Mouse (Mus musculus) heart, embryonic 12.5 days (tissue): Measurements from ENCODE around the gene Ptprf. TPM values are rescaled to one million over a fixed set of nuclear protein-coding genes. Genes with fewer than 3 reads are reported as not detected.

Source experiments
- ATAC-seq: fragments of 200-750 bp; cut with Nextera tagmentation; 2 replicates; pipeline ENCODE4 v1.8.0; 2017; ENCODE audit warnings: moderate TSS enrichment, moderate library complexity; ENCODE audit not compliant: insufficient number of reproducible peaks, low FRiP score
- H3K27ac ChIP-seq: fragments of 300-500 bp; sonication (generic); 2 replicates; pipeline ENCODE4 v1.5.1; 2016; ENCODE audit warnings: mild to moderate bottlenecking, moderate library complexity; ENCODE audit not compliant: poor library complexity, severe bottlenecking
- H3K27me3 ChIP-seq: fragments of 300-500 bp; sonication (generic); replicated peaks from 2 replicates; pipeline ENCODE4 v1.6.1; 2016; ENCODE audit warnings: mild to moderate bottlenecking, moderate library complexity
- H3K36me3 ChIP-seq: fragments of 300-500 bp; sonication (generic); 2 replicates; pipeline ENCODE4 v1.6.1; 2016; ENCODE audit warnings: mild to moderate bottlenecking, moderate library complexity
- H3K4me1 ChIP-seq: fragments of 300-500 bp; sonication (generic); replicated peaks from 2 replicates; pipeline ENCODE4 v1.6.1; 2016; ENCODE audit warnings: mild to moderate bottlenecking
- H3K4me2 ChIP-seq: fragments of 300-500 bp; sonication (generic); 2 replicates; pipeline ENCODE4 v1.6.1; 2016; ENCODE audit warnings: mild to moderate bottlenecking, moderate library complexity
- H3K4me3 ChIP-seq: fragments of 300-500 bp; sonication (generic); 2 replicates; pipeline ENCODE4 v1.5.1; 2016; ENCODE audit warnings: mild to moderate bottlenecking
- H3K9ac ChIP-seq: fragments of 300-500 bp; sonication (generic); 2 replicates; pipeline ENCODE4 v1.6.1; 2016; ENCODE audit warnings: mild to moderate bottlenecking, moderate library complexity
- H3K9me3 ChIP-seq: fragments of 300-500 bp; sonication (generic); replicated peaks from 2 replicates; pipeline ENCODE4 v1.6.1; 2016; ENCODE audit warnings: mild to moderate bottlenecking, moderate library complexity
- WGBS: fragments of 180-500 bp; shearing (Covaris S2); methylation state at CpG from one replicate; pipeline ENCODE4 v1.1.7; 2016; 5-methylcytosine and 5-hydroxymethylcytosine counted together
- polyA plus RNA-seq: library from polyadenylated mRNA; unstranded; fragments of >200 nt; fragmentation: Nextera tagmentation; extraction: Ambion mirVana; gene quantifications from 2 replicates; pipeline ENCODE4 v1.2.1, GENCODE M21; 2016

Gene Ptprf
- polyA plus RNA-seq, 1 experiment from 2014 or later: 38.1 TPM

DNA sequence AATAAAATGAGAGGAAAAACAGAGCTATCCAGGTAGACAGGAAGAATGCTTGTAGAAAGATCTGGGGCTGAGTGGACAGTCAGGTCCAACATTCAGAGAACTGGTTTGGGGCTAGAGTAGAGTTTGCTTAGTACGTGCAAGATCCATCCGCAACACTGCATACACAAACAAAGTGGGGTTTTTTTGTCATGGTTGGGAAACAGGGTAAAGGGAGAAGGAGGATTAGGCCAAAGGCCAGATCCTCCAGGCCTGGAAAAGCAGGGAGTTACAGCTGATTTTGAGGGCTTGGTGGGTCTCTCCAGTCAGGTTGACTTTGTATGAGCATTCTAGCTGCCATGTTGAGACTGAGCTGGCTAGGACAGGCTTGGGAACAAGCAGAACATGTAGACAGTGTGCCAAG lies 85.3 kb downstream of the Ptprf start:
- Histone ChIP-seq H3K36me3 (peaks cover 31% of the 10 kb centered on the region), H3K4me2 (no peak overlapping the region), H3K27me3 (no peaks in the 10 kb centered on the region), H3K4me1 (no peaks in the 10 kb centered on the region), H3K27ac (no peak overlapping the region), H3K9ac (no peak overlapping the region), H3K4me3 (no peak overlapping the region), H3K9me3 (no peaks in the 10 kb centered on the region)
- WGBS: 95% methylated on average over 2 of the region's 2 CpGs
- no peak for ATAC-seq

GRCm38 (mm10) chr4:118199093-118199492 lies 92.1 kb downstream of the Ptprf start:
- no peaks in the 10 kb centered on the region for H3K9me3 ChIP-seq
- no peak overlapping the region for H3K27ac ChIP-seq
- no peaks in the 10 kb centered on the region for H3K36me3 ChIP-seq
- H3K4me1 ChIP-seq: peaks cover 6% of the 10 kb centered on the region; the same call in 1 of the 2 replicates
- H3K9ac ChIP-seq: no peak overlapping the region
- no peaks in the 10 kb centered on the region for H3K27me3 ChIP-seq
- ATAC-seq: no peak
- no peak overlapping the region for H3K4me3 ChIP-seq
- 86% methylated on average over 2 of the region's 2 CpGs for WGBS
- H3K4me2 ChIP-seq: no peak overlapping the region

DNA sequence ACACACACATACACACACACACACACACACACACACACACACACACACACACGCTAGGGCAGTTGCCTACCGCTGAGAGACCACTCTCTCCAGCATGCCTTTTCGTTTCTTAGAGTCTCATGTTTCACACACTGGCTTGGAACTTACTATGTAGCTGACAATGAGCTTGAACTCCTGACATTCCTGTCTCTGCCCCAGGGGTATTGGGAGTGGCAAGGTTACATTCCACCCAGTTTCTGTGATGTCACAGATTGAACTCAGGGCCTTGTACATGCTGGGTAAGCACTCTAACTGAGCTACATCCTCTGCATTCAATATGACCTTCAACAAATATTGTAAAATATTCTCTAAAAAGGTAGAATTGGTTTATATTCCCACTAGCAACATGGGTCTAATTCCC lies 92.6 kb downstream of the Ptprf start:
- Histone ChIP-seq H3K4me3 (no peak overlapping the region), H3K9me3 (no peaks in the 10 kb centered on the region), H3K27ac (no peak overlapping the region), H3K4me2 (no peak overlapping the region), H3K9ac (no peak overlapping the region), H3K27me3 (no peaks in the 10 kb centered on the region), H3K4me1 (peaks cover 6% of the 10 kb centered on the region; the same call in 1 of the 2 replicates), H3K36me3 (no peaks in the 10 kb centered on the region)
- WGBS: 77% methylated on average over 3 of the region's 3 CpGs
- no peak for ATAC-seq

DNA sequence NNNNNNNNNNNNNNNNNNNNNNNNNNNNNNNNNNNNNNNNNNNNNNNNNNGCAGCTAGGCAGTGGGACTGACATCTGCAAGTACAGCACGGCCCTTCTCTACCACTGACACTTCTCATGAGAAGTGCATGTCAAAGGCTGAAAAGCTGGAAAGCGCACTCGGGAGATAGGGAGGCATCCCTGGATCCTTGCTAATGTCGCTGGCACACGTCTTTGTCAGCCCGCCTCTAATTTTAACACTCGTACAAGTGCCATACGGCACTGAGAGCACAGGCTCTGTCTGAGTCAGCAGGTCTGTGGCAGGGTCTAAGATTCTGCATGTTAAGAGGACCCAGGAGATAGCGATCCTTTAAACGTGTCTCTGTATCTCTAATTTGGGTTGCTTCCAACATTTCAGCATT lies 95.0 kb downstream of the Ptprf start:
- Histone ChIP-seq H3K4me1 (peaks cover 6% of the 10 kb centered on the region; the same call in 1 of the 2 replicates), H3K4me3 (0 out of 2 replicates have a peak overlapping the region, but pooled peaks have one; percentile 2), H3K4me2 (no peak overlapping the region), H3K9me3 (no peaks in the 10 kb centered on the region), H3K27me3 (no peaks in the 10 kb centered on the region), H3K36me3 (no peaks in the 10 kb centered on the region), H3K9ac (no peak overlapping the region), H3K27ac (0 out of 2 replicates have a peak overlapping the region, but pooled peaks have one; percentile 28)
- WGBS: 43% methylated on average over 10 of the region's 10 CpGs
- no peak for ATAC-seq

DNA sequence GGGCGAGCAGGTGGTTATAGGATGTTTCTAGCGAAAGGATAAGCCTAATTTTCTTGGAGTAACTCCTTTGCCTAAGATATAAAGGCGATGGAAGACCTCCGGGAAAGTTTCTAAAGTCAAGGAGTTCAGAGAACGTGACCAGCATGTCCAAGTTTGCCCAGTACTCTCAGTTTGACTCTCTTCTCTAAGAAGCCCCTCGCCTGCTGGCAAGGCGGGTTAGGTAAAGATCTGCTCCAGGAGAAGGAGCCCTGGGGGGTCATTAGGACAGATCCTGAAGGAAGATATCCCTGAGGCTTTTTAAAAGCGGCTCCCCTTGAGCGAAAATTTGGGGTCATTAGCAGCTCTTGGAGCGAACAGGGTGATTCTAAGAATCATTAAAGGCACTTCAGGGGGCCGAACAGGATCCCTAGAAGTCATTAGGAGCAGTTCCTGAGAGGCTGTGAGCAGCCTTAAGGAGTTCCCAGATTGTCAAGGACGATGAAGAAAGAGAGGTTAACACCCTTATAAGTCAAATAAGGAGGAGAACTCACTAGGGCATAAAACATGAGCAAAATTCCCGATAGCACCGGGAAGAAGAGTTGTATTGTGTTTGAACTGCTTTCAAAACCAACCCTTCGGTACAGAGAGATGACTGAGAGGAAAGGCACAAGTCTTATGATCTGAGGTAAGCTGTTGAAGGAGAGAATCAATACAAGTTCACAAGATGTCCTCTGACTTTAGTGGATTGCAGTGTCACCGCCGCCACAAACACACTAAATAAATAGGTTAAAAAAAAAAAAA lies 110.7 kb downstream of the Ptprf start:
- 15% methylated on average over 17 of the region's 17 CpGs for WGBS

DNA sequence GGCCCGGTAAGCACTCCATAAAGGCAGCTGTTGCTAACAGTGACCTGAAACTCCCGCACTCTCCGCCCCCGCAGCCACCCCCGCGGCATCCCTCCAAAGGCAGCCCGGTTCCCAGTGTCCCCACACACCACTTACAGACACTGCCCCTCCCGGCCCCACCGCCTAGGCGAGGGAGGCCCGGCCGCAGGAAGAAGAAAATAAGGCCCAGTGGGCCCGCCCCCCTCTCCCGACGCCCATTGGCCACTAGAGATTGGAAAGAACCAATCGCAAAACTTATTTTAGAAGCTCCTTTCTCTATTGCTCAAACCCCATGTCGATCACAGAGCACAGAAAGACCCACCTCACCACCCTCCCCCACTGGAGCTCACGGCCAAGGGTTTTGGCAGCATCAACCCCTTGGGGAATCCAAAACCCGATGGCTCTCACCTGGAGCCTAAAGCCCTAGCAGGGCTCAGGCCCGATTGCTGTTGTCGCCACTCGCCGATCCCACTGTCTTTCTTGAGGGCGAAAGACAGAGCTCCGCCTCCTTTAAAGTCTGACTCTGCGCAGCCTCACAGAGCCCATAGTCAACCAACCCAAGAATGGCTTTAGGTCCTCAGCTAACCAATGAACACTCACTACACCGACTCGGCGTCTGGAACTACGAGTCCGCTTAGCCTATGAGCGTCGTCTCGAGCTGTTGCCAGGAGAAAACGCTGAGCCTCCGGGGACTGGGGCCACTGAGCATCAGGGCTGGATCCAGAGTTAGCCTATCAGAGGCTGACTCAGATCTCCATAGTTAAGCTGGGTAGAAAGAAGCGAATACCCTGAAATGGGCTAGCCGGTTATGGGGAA lies 111.5 kb downstream of the Ptprf start, which contains the start of gene Kdm4a:
Gene Kdm4a, minus strand, starts transcription at position 577 of the 834 bp plus-strand sequence.
- H3K4me2 ChIP-seq: peak within 1 kb of the TSS; percentile 84
- peaks cover 28% of the 10 kb centered on the region for H3K36me3 ChIP-seq
- peak within 1 kb of the TSS; percentile 85 for H3K4me3 ChIP-seq
- H3K9ac ChIP-seq: peak within 1 kb of the TSS; percentile 87
- H3K27me3 ChIP-seq: no peaks in the 10 kb centered on the region
- ATAC-seq: peak; percentile 99
- peak within 1 kb of the TSS; percentile 96 for H3K27ac ChIP-seq
- H3K9me3 ChIP-seq: no peaks in the 10 kb centered on the region
- under 1% methylated on average over 38 of the region's 38 CpGs for WGBS
- H3K4me1 ChIP-seq: peaks cover 13% of the 10 kb centered on the region

More for the DNA sequence above, 110.7 kb downstream of the Ptprf start:
- Histone ChIP-seq H3K4me2 (peak overlapping the region; percentile 84), H3K4me3 (peak overlapping the region; percentile 85), H3K36me3 (peaks cover 20% of the 10 kb centered on the region), H3K4me1 (peaks cover 13% of the 10 kb centered on the region), H3K9ac (peak overlapping the region; percentile 75), H3K27me3 (no peaks in the 10 kb centered on the region), H3K9me3 (no peaks in the 10 kb centered on the region), H3K27ac (peak overlapping the region; percentile 96)
- ATAC-seq: no peak

DNA sequence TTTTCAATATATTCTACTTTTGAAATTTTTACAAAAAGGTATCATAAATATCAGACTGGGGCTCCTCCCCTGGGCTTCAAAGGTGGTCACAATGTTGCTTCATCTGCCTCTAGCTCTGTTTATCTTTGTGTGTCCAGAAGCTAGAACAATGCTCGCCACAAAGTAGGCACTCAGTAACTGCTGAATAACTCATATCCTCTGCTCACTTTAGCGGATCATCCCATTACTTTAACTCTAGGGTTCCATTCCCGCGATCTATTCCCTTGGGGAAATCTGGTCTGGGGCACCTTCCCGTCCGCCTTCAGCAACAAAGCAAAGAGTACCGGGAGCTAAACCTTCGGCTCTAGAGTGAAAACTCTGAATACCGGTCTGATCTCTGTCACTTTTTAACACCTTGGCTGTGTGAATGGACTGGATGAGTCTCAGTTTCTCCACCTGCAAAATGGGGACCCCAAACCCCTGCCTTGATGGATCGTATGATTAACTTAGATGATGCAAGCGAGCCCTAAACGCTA lies 112.2 kb downstream of the Ptprf start:
- Histone ChIP-seq H3K9ac (peak overlapping the region; percentile 87), H3K4me1 (peaks cover 13% of the 10 kb centered on the region), H3K36me3 (peaks cover 35% of the 10 kb centered on the region), H3K4me2 (peak overlapping the region; percentile 84), H3K27ac (peak overlapping the region; percentile 96), H3K4me3 (peak overlapping the region; percentile 85), H3K9me3 (no peaks in the 10 kb centered on the region), H3K27me3 (no peaks in the 10 kb centered on the region)
- under 1% methylated on average over 12 of the region's 12 CpGs for WGBS
- no peak for ATAC-seq

GRCm38 (mm10) chr4:118172461-118172860 lies 118.7 kb downstream of the Ptprf start:
- no peak overlapping the region for H3K4me2 ChIP-seq
- H3K4me3 ChIP-seq: no peak overlapping the region
- no peaks in the 10 kb centered on the region for H3K27me3 ChIP-seq
- peaks cover 98% of the 10 kb centered on the region for H3K36me3 ChIP-seq
- H3K4me1 ChIP-seq: no peaks in the 10 kb centered on the region
- H3K9ac ChIP-seq: no peak overlapping the region
- H3K27ac ChIP-seq: no peak overlapping the region
- H3K9me3 ChIP-seq: no peaks in the 10 kb centered on the region
- WGBS: 94% methylated on average over 12 of the region's 12 CpGs
- ATAC-seq: no peak

GRCm38 (mm10) chr4:118171006-118171405 lies 120.2 kb downstream of the Ptprf start:
- no peaks in the 10 kb centered on the region for H3K27me3 ChIP-seq
- peaks cover 98% of the 10 kb centered on the region for H3K36me3 ChIP-seq
- no peak overlapping the region for H3K9ac ChIP-seq
- H3K4me1 ChIP-seq: no peaks in the 10 kb centered on the region
- no peak overlapping the region for H3K4me3 ChIP-seq
- no peak for ATAC-seq
- H3K4me2 ChIP-seq: no peak overlapping the region
- 84% methylated on average over 9 of the region's 9 CpGs for WGBS
- H3K27ac ChIP-seq: no peak overlapping the region
- H3K9me3 ChIP-seq: no peaks in the 10 kb centered on the region

DNA sequence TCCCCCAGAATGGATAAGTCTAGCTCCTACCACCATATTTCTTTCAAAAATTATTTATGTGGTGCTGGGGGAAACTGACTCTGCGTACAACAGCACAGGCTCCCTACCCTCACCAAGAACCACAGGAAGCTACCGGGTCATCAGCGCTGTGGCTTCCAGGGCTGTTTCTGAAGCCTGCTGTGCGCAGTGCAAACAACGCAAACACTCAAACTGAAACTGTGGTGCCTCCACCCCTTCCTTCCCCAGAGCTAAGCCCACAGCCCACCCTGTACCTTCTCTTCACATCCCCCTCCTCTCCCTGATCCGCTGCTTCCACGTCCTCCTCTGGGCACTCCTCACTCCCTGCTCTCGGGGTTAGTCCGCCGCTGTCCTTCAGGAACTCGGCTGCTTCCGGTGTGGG lies 129.1 kb downstream of the Ptprf start:
- no peaks in the 10 kb centered on the region for H3K27me3 ChIP-seq
- WGBS: 93% methylated on average over 12 of the region's 12 CpGs
- no peaks in the 10 kb centered on the region for H3K4me1 ChIP-seq
- H3K36me3 ChIP-seq: peaks cover 97% of the 10 kb centered on the region
- no peak for ATAC-seq
- no peak overlapping the region for H3K4me2 ChIP-seq
- H3K9ac ChIP-seq: no peak overlapping the region
- H3K9me3 ChIP-seq: peaks cover 6% of the 10 kb centered on the region; the same call in 1 of the 2 replicates
- no peak overlapping the region for H3K27ac ChIP-seq
- no peak overlapping the region for H3K4me3 ChIP-seq
